Mouse (Mus musculus) liver, postnatal 0 days (tissue): ENCODE measurements around the gene Rflna. TPM values are rescaled to one million over a fixed set of nuclear protein-coding genes. Genes with fewer than 3 reads are reported as not detected.
A peak's percentile ranks its signal among the peaks of the same experiment; 100 is the strongest.

Experiments
- ATAC-seq: fragments of 200-750 bp; cut with Nextera tagmentation; 2 replicates; pipeline ENCODE4 v1.8.0; 2017; ENCODE audit warnings: mild to moderate bottlenecking, moderate library complexity
- DNase-seq: peaks from one replicate; pipeline ENCODE4 v3.0.0-alpha.2; 2016
- H3K27ac ChIP-seq: fragments of 300-500 bp; sonication (generic); 2 replicates; pipeline ENCODE4 v1.5.1; 2014; ENCODE audit warnings: antibody characterized with exemption, moderate library complexity, mild to moderate bottlenecking, low read depth
- H3K27me3 ChIP-seq: fragments of 300-500 bp; sonication (generic); 2 replicates; pipeline ENCODE4 v1.6.1; 2014; ENCODE audit warnings: low read length, control low read depth, mixed read lengths; ENCODE audit not compliant: insufficient read depth
- H3K36me3 ChIP-seq: fragments of 300-500 bp; sonication (generic); replicated peaks from 2 replicates; pipeline ENCODE4 v1.6.1; 2014; ENCODE audit warnings: mild to moderate bottlenecking, control low read depth, low read length, moderate library complexity, mixed read lengths; ENCODE audit not compliant: insufficient read depth
- H3K4me1 ChIP-seq: fragments of 300-500 bp; sonication (generic); 2 replicates; pipeline ENCODE4 v1.6.1; 2014; ENCODE audit warnings: antibody characterized with exemption, mild to moderate bottlenecking, control low read depth; ENCODE audit not compliant: insufficient read depth
- H3K4me2 ChIP-seq: fragments of 300-500 bp; sonication (generic); 2 replicates; pipeline ENCODE4 v1.6.1; 2014; ENCODE audit warnings: low read depth, mild to moderate bottlenecking, low read length, moderate library complexity, mixed read lengths
- H3K4me3 ChIP-seq: fragments of 300-500 bp; sonication (generic); 2 replicates; pipeline ENCODE4 v1.5.1; 2014; ENCODE audit warnings: low read depth, low read length
- H3K9ac ChIP-seq: fragments of 300-500 bp; sonication (generic); replicated peaks from 2 replicates; pipeline ENCODE4 v1.6.1; 2014; ENCODE audit warnings: mild to moderate bottlenecking, moderate library complexity
- H3K9me3 ChIP-seq: fragments of 300-500 bp; sonication (generic); 2 replicates; pipeline ENCODE4 v1.6.1; 2016; ENCODE audit warnings: mild to moderate bottlenecking, control low read depth, low read length, mixed read lengths
- CTCF ChIP-seq: sonication (generic); IDR thresholded peaks from 2 replicates; pipeline ENCODE4 v1.5.1; 2016; ENCODE audit warnings: antibody characterized with exemption, low read depth
- EP300 ChIP-seq: IDR thresholded peaks from 2 replicates; pipeline ENCODE4 v1.6.1; 2016; ENCODE audit warnings: antibody characterized with exemption, low read depth, mild to moderate bottlenecking
- WGBS: fragments of 180-500 bp; shearing (Covaris S2); extraction: QIAGEN DNeasy Blood & Tissue Kit; methylation state at CpG from one replicate; pipeline ENCODE4 v1.1.7; 2014; ENCODE audit not compliant: insufficient replicate concordance; 5-methylcytosine and 5-hydroxymethylcytosine counted together
- polyA plus RNA-seq: library from polyadenylated mRNA; unstranded; fragments of >200 nt; fragmentation: Nextera tagmentation; extraction: Ambion mirVana; gene quantifications from 2 replicates; pipeline ENCODE4 v1.2.1, GENCODE M21; 2015

The Rflna gene
- 0.21 and 0.27 TPM in 2 replicates for polyA plus RNA-seq

DNA sequence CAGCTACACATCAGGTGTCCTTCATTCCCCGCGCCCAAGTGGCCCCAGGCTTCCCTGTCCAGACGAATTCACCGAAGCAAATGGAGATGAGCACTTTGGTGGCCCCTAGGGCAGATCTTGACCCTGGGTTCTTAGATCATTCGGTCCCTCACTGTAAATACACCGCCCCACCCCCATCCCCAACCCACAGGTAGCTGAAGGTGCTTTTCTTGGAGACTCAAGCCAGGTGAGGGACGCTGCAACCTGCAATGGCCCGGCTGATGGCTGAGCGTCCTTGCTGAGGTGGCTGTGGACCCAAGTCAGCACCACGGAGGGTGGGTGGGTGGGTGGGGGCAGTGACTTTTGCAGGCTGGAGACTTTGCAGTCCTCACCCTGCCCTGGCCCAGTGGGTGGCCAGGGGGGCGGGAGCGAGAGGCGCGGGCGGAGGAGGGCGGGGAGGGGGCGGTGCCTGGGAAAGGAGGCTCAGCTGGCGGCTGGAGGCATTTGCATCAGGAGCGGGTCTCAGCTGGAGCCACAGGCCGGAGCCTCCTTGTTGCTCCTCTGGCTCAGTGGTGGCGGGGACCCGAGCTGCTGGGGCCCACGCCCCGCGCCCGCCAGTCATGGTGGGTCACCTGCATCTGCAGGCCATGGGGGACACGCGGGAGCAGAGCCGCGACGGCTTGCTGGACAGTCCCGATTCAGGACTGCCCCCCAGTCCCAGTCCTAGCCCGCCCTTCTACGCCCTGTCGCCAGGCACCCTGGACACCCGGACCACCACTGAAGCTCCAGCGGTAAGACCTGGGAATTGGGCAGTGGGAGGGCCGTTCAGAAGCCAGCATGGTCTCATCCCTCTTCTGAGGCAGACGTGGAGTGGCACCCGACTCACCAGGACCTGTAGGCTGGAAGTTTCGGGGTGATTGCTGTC lies at the start of gene Rflna:
Gene Rflna, plus strand, starts transcription at position 253 of the 904 bp plus-strand sequence.
- DNase-seq = peak; percentile 65
- Histone ChIP-seq H3K9ac (no peak within 1 kb of the TSS), H3K4me3 (no peak within 1 kb of the TSS), H3K27ac (no peak within 1 kb of the TSS), H3K36me3 (no peaks in the 10 kb centered on the region), H3K9me3 (no peaks in the 10 kb centered on the region), H3K27me3 (peaks cover 26% of the 10 kb centered on the region), H3K4me2 (peak within 1 kb of the TSS; percentile 35; the same call in 1 of the 2 replicates), H3K4me1 (no peaks in the 10 kb centered on the region)
- WGBS = 7% methylated on average over 31 of the region's 41 CpGs
- TF ChIP-seq EP300 = no peak
- no peak for TF ChIP-seq CTCF
- ATAC-seq = peak; percentile 52; the same call in 1 of the 2 replicates

DNA sequence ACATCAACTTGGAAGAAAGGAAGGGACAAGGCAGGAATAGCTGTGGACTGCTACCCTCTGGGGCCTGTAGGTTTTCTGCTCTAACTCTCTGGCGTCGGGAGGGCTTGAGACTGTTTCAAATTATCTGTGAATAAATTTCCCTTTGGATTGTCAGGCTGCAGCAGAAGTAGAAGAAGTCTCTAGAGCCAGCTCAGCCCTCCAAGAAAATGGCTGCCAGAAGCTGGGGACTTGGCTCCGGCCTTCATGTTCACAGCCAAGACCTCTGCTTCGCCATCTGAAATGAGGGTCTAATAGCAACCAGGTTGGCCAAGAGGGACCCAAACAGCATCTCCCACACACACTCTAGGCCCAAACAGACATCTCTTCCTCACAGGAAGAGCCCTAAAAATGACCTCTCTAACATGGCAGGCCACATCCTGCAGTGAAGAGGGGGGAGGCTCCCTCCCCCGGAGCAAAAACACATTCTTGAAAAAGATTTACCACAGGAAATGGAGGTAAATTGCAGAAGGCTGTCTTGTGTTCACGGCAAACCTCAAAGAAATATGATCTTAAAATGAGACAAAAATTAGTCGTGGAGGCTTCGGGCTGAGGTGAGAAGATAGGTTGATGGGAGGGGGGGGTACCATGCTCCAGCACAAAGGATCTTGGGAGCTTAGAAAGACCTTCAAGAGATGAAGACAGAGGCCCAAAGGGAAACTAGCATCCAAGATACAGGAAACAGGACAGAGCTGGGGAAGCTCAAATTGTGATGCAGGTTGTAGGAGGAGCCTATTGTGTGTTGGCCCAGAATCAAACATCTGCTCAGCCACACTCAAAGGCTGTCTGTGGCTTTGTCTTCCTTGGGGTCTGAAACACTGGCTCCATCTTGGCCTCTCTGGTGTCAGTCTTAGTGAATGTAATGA lies 48.4 kb upstream of the Rflna start:
- Histone ChIP-seq H3K4me2 (no peak overlapping the region), H3K36me3 (no peaks in the 10 kb centered on the region), H3K27ac (no peak overlapping the region), H3K9ac (no peak overlapping the region), H3K9me3 (no peaks in the 10 kb centered on the region; the same call in 1 of the 2 replicates), H3K4me1 (no peaks in the 10 kb centered on the region), H3K27me3 (no peaks in the 10 kb centered on the region), H3K4me3 (no peak overlapping the region)
- DNase-seq (no peak), ATAC-seq (no peak)
- 53% methylated on average over 8 of the region's 8 CpGs for WGBS
- no peak for TF ChIP-seq CTCF
- TF ChIP-seq EP300 = no peak

DNA sequence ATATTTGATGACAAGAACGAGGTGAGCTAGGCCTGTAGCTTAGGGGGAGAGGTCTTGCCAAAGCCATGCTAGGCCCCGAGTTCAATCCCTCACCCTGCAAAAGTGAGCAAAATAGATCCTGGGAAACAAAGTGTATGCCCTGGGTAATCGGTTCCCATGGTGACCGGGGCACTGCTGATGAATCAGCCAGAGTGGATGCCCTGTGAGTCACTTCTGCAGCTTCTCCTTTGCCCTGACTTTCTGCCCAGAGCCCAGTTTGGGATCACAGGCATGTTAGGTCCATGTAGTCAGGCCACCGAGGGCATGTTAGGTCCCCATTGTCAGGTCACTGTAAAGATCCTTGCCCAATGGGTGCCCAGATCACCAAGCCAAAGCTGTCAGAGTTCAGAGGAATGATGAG lies 45.5 kb upstream of the Rflna start:
- DNase-seq (no peak), ATAC-seq (no peak)
- Histone ChIP-seq H3K4me1 (no peaks in the 10 kb centered on the region), H3K4me3 (no peak overlapping the region), H3K27me3 (no peaks in the 10 kb centered on the region), H3K9me3 (no peaks in the 10 kb centered on the region; the same call in 1 of the 2 replicates), H3K27ac (no peak overlapping the region), H3K9ac (no peak overlapping the region), H3K36me3 (no peaks in the 10 kb centered on the region), H3K4me2 (no peak overlapping the region)
- no peak for TF ChIP-seq CTCF
- no peak for TF ChIP-seq EP300
- 69% methylated on average over 5 of the region's 5 CpGs for WGBS

DNA sequence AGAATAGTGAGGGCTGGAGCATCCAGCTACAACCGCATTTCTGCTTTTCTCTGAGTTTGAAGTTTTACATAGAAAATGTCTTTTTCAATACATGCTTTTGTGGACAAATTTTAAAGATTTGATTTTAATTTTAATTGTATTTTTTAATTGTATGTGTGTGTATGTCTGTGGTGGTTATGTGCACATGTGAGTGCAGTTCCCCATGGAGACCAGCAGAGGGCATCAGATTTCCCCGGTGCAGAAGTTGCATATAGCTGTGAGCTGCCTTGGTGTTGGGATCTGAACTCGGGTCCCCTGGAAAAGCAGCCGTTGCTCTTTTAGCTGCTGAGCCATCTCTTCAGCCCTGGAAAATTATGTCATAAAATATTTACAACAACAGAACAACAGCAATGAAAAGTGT lies 43.9 kb upstream of the Rflna start:
- H3K4me2 ChIP-seq = no peak overlapping the region
- no peaks in the 10 kb centered on the region; the same call in 1 of the 2 replicates for H3K9me3 ChIP-seq
- TF ChIP-seq CTCF (peak; percentile 28), EP300 (no peak)
- no peaks in the 10 kb centered on the region for H3K36me3 ChIP-seq
- H3K27ac ChIP-seq = no peak overlapping the region
- no peak overlapping the region for H3K4me3 ChIP-seq
- WGBS = 88% methylated on average over 4 of the region's 4 CpGs
- no peak overlapping the region for H3K9ac ChIP-seq
- H3K27me3 ChIP-seq = no peaks in the 10 kb centered on the region
- DNase-seq (no peak), ATAC-seq (no peak)
- H3K4me1 ChIP-seq = no peaks in the 10 kb centered on the region

DNA sequence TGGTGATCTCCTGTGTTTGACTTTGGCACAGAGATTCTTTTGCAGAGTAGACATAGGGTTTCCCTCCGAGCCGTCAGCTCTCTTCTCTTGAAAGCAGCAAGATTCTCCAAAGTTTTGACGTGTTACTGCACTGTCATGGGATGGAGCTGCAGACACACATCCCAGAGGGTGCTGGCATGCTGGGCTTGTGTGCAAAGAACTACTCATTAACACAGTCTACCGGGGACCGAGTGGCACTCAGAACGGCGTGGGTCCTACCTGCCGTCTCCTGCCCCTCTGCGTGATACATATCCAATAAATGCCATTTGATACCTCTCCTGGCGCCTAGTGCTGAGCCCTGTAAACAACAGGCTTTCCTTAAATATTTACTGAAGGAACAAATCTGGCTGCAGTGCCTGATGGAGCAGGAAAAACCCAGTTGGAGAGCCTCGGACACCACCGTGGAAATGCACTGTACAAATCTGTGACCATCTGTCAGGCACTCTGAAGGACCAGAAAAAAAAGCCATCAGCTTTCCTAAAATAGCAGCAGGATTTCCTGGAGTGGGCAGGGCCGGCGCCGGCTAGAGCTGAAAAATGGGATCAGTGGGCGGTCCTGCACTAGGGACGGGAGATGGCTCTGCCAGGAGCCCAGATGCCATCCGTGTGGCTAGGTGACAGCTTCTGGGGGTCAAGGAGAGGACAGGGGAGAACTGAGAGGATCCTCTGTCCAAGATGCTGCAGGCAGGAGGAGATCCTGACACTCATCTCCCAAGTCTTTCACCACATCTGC lies 42.7 kb upstream of the Rflna start:
- H3K27me3 ChIP-seq = no peaks in the 10 kb centered on the region

More for the DNA sequence above, 42.7 kb upstream of the Rflna start:
- H3K4me1 ChIP-seq = no peaks in the 10 kb centered on the region
- 24% methylated on average over 18 of the region's 18 CpGs for WGBS
- DNase-seq = no peak
- H3K4me3 ChIP-seq = no peak overlapping the region
- no peaks in the 10 kb centered on the region; the same call in 1 of the 2 replicates for H3K9me3 ChIP-seq
- no peak overlapping the region for H3K4me2 ChIP-seq
- no peaks in the 10 kb centered on the region for H3K36me3 ChIP-seq
- H3K9ac ChIP-seq = no peak overlapping the region
- ATAC-seq = peak; percentile 51; the same call in 1 of the 2 replicates
- H3K27ac ChIP-seq = no peak overlapping the region
- no peak; the same call in 1 of the 2 replicates for TF ChIP-seq EP300
- TF ChIP-seq CTCF = no peak
